Mouse (Mus musculus) lung, postnatal 0 days (tissue): Measurements from ENCODE around the gene Tns3.
A peak's percentile ranks its signal among the peaks of the same experiment; 100 is the strongest.

Experiments
- CTCF ChIP-seq: IDR thresholded peaks from 2 replicates; pipeline ENCODE4 v1.5.1; 2016; ENCODE audit warnings: antibody characterized with exemption, mild to moderate bottlenecking
- EP300 ChIP-seq: IDR thresholded peaks from 2 replicates; pipeline ENCODE4 v1.6.1; 2016; ENCODE audit warnings: antibody characterized with exemption, mild to moderate bottlenecking, control low read depth

DNA sequence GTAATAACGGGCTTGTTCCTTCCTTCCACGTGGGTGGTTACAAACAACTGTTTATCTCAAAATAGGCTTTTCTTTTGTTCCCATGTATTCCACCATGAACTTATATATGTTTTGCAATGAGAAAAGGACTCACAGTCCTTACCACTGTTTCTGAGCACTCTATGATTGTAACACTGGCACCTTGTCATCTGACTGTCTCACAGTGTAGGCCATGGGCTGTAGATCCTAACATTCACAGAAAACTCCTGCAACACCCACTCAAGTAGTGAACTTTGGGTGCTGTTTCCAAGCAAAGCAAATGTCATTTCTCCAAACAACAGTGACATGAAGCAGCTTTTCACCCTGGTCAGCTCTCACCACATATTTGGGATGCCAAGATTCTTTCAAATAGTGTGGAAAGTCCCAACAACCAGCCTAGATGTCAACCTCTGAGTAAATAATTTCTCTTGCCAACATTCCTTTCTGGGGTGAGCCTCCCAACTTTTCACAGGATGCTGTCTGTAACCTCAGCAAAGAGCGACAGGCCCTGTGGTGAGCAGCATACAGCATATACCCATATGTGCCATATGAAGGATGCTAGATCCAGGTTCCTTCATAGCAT is 10.3 kb upstream of the Tns3 start:
- TF ChIP-seq CTCF (no peak), EP300 (peak; percentile 97)
